Mouse (Mus musculus) megakaryocyte-erythroid progenitor cell, adult 5-6 weeks (primary cell): ENCODE data around the gene Mapk6. TPM values are rescaled to one million over a fixed set of nuclear protein-coding genes. Genes with fewer than 3 reads are reported as not detected.

Source experiments
- ATAC-seq: replicated peaks from 2 replicates; pipeline ENCODE4 v1.8.0; 2016; ENCODE audit warnings: mild to moderate bottlenecking, inconsistent platforms; ENCODE audit not compliant: severe bottlenecking, poor library complexity, low FRiP score, low TSS enrichment
- total RNA-seq, 2 experiments: library from RNA; stranded (forward) in 1 of 2; stranded (reverse) in 1 of 2; fragments of 200-1000, 215-1000 nt in 1 of 2; fragments of >200 nt in 1 of 2; fragmentation: Nextera tagmentation in 1 of 2; gene quantifications; 2 replicates each; pipeline ENCODE4 v1.2.3; 2014 to 2017

Gene Mapk6
- total RNA-seq, 2 experiments from 2014 or later, result 28.6 to 38.0 TPM

GRCm38 (mm10) chr9:75427366-75428273 is 17.8 kb upstream of the Mapk6 start:
- no peak for ATAC-seq

DNA sequence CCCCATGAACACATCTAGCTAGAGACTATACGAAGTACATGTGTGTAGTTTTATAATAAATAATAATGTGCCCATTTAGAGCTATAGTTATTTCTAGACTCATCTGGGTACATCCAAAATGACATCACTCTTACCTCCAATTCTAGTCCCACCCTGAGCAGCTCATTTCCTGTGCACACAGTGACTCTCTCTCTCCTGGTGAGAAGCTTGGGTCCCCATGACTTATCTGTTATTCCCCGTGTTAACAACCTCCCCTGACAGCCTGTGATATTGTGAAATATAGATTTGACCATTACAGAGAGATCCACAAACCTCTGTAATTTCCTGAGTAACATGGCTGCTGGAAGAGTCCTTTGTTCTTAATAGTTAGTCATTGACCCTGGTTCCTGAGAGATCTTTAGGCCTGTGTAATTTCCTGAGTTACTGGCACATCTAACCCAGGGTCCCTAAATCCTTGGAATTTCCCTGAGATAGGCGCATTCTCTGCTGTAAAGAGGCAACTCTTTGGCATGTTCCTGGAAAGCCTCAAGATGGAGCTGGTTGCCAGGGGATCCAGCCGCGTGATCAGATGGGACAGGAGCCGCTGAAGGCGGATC is 16.1 kb upstream of the Mapk6 start:
- ATAC-seq, result no peak

DNA sequence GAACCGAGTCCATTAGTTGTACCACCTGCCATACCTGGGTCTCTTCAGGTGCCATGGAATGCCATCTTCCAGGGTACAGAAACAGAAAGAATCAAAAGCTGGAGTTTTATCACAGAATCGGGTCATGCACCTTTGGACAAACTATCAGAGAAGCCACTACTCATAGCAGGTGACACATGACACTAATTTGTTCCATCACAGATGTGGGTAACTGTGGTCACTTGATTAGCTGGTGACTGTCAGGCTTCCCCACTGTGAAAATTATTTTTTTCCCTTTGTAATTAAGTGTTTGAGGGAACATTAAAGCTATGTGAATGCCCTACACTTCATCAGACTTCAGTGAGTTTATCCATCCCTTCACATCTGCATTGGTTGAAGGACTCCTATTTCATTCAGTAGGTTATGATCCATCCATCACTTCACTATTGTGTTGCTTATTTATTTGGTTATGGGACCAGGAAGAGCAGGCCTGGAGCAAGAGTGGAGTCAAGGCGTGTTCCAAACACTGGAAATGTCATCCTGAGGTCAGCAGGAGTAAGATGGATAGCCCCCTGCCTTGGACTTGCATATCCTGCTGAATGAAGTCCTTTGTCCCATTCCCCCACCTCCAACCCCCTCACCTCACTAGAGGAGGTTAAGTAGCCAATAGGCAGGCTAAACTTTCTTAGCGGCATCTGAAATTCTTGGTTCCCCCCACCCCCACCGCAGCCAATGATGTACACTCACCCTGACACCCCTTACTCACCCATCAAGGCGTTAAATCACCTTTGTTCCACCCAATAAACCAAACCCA is 14.7 kb upstream of the Mapk6 start:
- no peak for ATAC-seq

DNA sequence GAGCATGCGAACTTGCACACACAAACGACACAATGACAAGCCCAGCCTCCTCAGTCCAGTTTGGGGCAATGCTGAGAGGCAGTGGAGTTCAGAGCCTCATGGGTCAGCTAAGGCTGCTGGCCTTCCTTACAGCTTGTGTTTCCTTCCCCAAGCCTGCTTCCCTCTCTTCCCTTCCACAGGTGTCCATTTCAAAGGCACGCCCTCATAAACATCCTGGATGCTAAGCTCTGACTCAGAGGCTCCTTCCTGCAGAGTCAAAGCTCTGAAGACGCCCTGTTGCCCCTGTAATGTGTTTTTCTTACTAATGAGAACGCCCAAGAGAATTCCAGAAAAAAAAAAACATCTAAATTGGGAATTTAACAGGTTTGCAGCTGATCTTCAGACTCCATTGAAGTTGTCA is 13.9 kb upstream of the Mapk6 start:
- ATAC-seq, result no peak

DNA sequence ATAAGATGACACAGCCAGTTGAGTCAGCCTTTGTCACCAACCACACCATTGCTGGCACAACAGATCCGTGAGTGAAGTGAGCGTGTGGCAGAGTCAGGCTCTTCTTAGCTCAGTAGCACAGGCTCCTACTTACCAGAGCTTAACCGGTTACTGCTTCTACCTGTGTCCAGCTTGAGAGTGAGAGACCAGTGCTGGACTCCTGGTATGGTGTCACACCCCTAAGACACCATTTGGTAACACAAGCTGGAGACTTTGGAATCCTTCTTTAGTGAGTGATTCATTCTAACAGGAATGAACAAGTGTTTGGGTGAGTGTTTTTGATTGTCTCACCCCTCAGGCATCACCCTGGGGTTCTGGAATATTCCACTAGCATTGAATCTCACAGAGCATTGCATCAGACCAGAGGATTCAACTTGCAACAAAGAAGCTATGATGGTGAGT is 12.5 kb upstream of the Mapk6 start:
- no peak for ATAC-seq

- no peak for ATAC-seq
These were observed 4.4 kb upstream of the Mapk6 start for GRCm38 (mm10) chr9:75414204-75414603.

- ATAC-seq, result no peak
These were observed 3.4 kb upstream of the Mapk6 start for GRCm38 (mm10) chr9:75413206-75413605.

- no peak for ATAC-seq
These were observed 1.8 kb upstream of the Mapk6 start for GRCm38 (mm10) chr9:75411584-75411983.

DNA sequence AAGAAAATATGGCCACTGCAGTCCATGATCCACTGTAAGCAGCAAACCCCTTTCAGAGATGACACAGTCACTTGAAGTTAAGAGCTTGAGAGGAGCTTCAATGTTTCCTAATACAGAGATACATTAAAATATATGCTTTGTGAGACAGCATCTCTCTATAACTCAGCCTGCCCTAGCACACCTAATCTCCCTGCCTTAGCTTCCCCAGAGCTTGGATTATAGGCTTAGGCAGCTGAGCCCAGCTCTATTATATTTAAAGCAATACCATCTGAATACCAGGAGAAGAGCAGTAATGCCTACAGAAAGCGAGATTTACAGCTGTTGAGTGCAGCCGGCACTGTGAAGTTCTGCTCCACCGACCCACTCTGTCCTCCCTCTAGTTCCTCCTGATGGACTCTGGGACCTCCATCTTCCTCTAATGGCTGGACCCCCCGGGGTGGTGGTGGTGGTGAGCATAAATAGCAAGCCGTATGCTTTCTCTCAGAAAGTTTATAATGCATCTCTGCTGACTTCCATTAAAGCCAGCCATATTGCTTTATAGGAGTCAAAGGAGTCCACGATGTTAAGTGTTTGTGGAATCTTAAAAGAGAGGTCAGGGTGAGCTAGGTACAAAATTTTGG is 1.2 kb upstream of the Mapk6 start:
- ATAC-seq, result 0 out of 2 replicates have a peak, but pooled peaks have one; percentile 7

- ATAC-seq, result peak; percentile 40
These were observed 564 bp downstream of the Mapk6 start for GRCm38 (mm10) chr9:75409031-75409851.

DNA sequence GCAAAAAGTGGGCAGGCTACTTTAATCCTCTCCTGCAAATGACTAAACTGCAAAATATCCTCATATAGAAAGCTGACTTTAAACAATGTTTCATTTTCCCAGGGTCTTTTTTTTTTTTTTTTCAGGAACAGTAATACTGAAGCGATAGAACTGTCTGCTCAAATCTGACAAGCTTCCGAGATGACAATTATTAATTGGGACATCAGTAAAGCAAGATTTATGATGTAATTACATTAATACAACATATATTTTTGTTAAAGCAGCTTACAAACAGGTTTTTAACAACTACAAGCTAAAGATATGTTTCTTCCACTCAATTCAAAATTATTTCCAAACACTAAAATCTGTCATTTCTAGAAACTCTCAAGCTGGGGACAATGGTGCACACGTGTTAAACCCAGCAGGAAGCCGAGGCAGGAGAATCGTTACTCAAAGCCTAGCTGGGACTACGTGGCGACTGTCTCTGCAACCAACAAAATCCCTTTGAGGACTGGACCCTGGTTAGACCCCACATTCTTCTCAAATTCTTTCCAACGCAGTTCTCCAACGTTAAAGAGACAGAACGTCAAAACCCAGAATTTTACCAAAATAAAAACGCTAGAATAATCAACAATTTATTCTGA is 1.5 kb downstream of the Mapk6 start:
- no peak for ATAC-seq

DNA sequence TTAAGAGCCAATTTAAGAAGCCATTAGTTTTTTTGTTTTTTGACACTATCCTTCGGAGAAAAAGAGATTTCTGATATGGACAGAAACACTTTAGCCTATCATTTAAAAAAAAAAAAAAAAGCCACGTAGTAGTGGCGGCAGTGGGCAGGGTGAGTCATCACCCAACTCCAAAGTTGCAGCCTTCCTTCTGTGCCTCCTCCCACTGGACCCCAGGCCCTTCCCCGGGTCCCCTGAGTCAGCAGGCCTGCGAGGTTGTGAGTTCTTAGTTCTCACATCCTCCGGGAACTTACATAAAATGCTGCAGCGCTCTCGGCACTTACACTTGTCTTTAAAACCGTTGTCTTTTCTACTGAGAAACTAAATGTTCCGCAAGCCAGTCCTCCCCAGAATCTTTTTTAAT is 2.0 kb downstream of the Mapk6 start:
- ATAC-seq, result no peak

GRCm38 (mm10) chr9:75406121-75406520 is 3.7 kb downstream of the Mapk6 start:
- no peak for ATAC-seq

- ATAC-seq, result no peak
These were observed 6.3 kb downstream of the Mapk6 start for GRCm38 (mm10) chr9:75403520-75403919.

DNA sequence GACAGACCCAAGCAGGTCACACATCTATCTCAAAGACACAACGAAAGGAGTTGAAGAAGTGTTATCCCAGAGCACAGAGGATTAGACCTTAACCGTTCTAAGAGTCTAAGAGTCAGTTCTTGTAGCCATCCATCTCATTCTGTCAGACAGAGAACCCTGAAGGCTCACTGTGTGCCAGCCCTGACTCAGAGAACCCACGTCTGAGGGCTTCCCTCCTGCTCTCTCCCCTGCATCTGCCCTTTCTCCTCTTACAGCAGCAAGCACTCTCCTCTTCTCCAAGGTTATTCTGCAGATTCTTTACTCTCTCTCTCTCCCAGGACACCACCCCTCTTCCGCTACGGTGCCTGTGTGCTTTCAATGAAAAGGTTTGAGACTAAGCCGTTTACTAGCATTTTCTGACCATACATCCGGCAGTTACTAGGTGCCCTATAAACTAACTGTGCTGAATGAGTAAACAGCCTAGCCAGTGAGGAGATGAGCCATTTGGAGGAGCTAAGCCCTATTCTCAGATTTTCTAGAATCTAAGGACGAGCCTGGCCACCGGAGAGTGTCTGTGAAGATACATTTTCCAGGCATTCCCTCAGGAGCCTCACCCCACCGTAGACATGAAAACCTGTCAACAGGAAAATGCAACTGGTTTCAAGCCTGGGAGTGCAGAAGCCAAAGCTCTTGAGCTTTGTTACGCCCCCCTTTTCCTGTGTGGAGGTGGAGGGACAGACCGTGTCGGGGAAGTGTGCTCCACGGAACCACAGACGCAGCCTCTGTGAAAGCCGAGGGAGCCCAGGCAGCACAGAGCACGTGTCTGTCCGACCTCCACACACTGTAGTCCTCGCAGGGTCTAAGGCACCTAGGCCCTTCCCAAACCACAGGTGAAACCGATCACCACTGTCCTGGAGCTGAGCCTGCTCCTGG is 8.0 kb downstream of the Mapk6 start:
- peak; percentile 38; the same call in 1 of the 2 replicates for ATAC-seq

DNA sequence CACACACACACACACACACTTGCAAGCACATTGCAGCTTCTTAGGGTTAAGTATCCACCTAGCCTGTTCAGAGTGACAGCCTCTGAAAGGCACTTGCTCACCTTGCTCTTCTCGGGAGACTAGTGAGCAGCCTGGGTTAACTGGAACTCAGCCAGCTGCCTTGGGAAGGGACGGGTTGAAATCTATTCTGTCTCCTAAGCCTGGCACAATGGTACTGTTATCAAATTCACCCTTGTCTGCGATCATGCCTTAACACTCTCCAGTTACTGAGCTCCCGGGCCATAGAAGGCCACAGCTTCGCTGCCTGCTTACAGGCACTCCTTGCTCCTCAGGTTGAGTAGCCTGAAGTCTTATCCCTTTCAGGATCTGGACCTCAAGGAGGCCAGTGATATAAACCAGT is 9.2 kb downstream of the Mapk6 start:
- peak; percentile 64 for ATAC-seq

- ATAC-seq, result no peak
These were observed 10.7 kb downstream of the Mapk6 start for GRCm38 (mm10) chr9:75399069-75399468.
